In genomic region chr6:38021406-38021805, GRCm38 (mm10) we compare ENCODE assay signal across 17 mouse cellular contexts. TPM values are rescaled to one million over a fixed set of nuclear protein-coding genes. Genes with fewer than 3 reads are reported as not detected.
"Had no signal": no experiment of that assay in that cellular context is flagged by ENCODE, and none has a peak within 500 bp of the region (broad histone marks: within the 10 kb centered on the region; RNA-seq: fewer than 3 reads in every experiment).

No protein-coding gene starts in this region.

- H3K4me1 ChIP-seq: midbrain, embryonic 10.5 days; midbrain, embryonic 12.5 days; neural tube, embryonic 12.5 days; stomach, embryonic 15.5 days had no signal

- H3K27me3 ChIP-seq: midbrain, embryonic 12.5 days; neural tube, embryonic 12.5 days; stomach, embryonic 15.5 days had no signal

- DNase-seq: lung, adult 18-20 months; lung, embryonic 14.5 days; lung, postnatal 10 days; lung, postnatal 4 days; midbrain, embryonic 14.5 days; right cerebral cortex, postnatal 14 days; thymus, adult 18-20 months; thymus, postnatal 14 days; thymus, postnatal 36 days had no signal

- H3K36me3 ChIP-seq: midbrain, embryonic 10.5 days; midbrain, embryonic 12.5 days; neural tube, embryonic 12.5 days; stomach, embryonic 15.5 days had no signal

- H3K9me3 ChIP-seq: midbrain, embryonic 10.5 days; midbrain, embryonic 12.5 days; neural tube, embryonic 12.5 days; stomach, embryonic 15.5 days had no signal

- H3K4me2 ChIP-seq: lung, embryonic 14.5 days; midbrain, embryonic 12.5 days; neural tube, embryonic 12.5 days; stomach, embryonic 15.5 days had no signal

- H3K9ac ChIP-seq: lung, embryonic 14.5 days; midbrain, embryonic 12.5 days; neural tube, embryonic 12.5 days; stomach, embryonic 15.5 days had no signal

- H3K4me3 ChIP-seq: midbrain, embryonic 10.5 days; midbrain, embryonic 12.5 days; neural tube, embryonic 12.5 days; stomach, embryonic 15.5 days had no signal

- H3K27ac ChIP-seq: midbrain, embryonic 10.5 days; midbrain, embryonic 12.5 days; neural tube, embryonic 12.5 days; stomach, embryonic 15.5 days had no signal

- ATAC-seq: midbrain, embryonic 16.5 days had no signal

RNA-seq across cellular contexts. Expression of gene Svopl, which starts 25.4 kb away (rescaled TPM):
- total RNA-seq: megakaryocyte, adult 5-6 weeks; megakaryocyte-erythroid progenitor cell, adult 5-6 weeks; neutrophil, adult 5-6 weeks had no signal
